Mouse (Mus musculus): ENCODE measurements around the gene Nrxn3. TPM values are rescaled to one million over a fixed set of nuclear protein-coding genes. Genes with fewer than 3 reads are reported as not detected.

The Nrxn3 gene
- polyA plus RNA-seq, 1 experiment from 2014 or later = 1.4 TPM

- Histone ChIP-seq H3K27me3 (replicated peaks; ENCODE audit: control insufficient read depth, insufficient read depth, low read length) (no peaks in the 10 kb centered on the region), H3K9ac (ENCODE audit: low read depth, low read length) (no peak overlapping the region), H3K4me1 (ENCODE audit: control insufficient read depth, insufficient read depth, low read length) (no peaks in the 10 kb centered on the region), H3K36me3 (ENCODE audit: control insufficient read depth, insufficient read depth, low read length) (no peaks in the 10 kb centered on the region), H3K4me3 (ENCODE audit: low read length) (no peak overlapping the region), H3K4me2 (ENCODE audit: low read depth, low read length) (no peak overlapping the region), H3K27ac (ENCODE audit: low read length) (no peak overlapping the region), H3K9me3 (ENCODE audit: control insufficient read depth, low read length) (no peaks in the 10 kb centered on the region)
- WGBS = 92% methylated on average over 1 of the region's 1 CpGs
- ATAC-seq = no peak
Measured at GRCm38 (mm10) chr12:89884576-89884975, 1161.9 kb downstream of the Nrxn3 start.

DNA sequence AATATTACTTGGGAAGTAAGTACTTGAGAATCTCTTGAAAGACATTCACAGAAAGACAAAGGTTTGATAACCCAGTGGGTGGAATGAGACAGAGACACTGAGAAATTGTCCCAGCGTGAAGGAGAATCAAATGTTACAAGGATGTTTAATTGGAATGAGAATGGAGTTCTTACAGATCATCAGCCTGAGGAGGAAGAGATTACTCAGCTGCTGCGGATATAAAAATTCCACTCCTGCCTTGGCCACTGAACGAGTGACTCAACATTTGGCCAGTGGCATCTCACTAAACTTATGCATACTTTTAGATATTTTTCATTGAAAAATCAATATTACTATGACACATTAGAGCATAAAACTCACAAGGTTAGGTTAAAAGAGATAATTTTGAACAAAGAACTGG is 1166.0 kb downstream of the Nrxn3 start:
- Histone ChIP-seq H3K4me3 (ENCODE audit: low read length) (no peak overlapping the region), H3K36me3 (ENCODE audit: control insufficient read depth, insufficient read depth, low read length) (no peaks in the 10 kb centered on the region), H3K27ac (ENCODE audit: low read length) (no peak overlapping the region), H3K27me3 (replicated peaks; ENCODE audit: control insufficient read depth, insufficient read depth, low read length) (no peaks in the 10 kb centered on the region), H3K9me3 (ENCODE audit: control insufficient read depth, low read length) (no peaks in the 10 kb centered on the region), H3K4me1 (ENCODE audit: control insufficient read depth, insufficient read depth, low read length) (no peaks in the 10 kb centered on the region), H3K4me2 (ENCODE audit: low read depth, low read length) (no peak overlapping the region), H3K9ac (ENCODE audit: low read depth, low read length) (no peak overlapping the region)
- ATAC-seq = no peak
- WGBS = 81% methylated on average over 3 of the region's 3 CpGs

GRCm38 (mm10) chr12:89896901-89897300 is 1174.2 kb downstream of the Nrxn3 start:
- no peak overlapping the region for H3K9ac ChIP-seq (ENCODE audit: low read depth, low read length)
- no peaks in the 10 kb centered on the region for H3K4me1 ChIP-seq (ENCODE audit: control insufficient read depth, insufficient read depth, low read length)
- WGBS = 76% methylated on average over 2 of the region's 2 CpGs
- H3K9me3 ChIP-seq (ENCODE audit: control insufficient read depth, low read length) = no peaks in the 10 kb centered on the region
- H3K27ac ChIP-seq (ENCODE audit: low read length) = no peak overlapping the region
- H3K27me3 ChIP-seq (replicated peaks; ENCODE audit: control insufficient read depth, insufficient read depth, low read length) = no peaks in the 10 kb centered on the region
- H3K36me3 ChIP-seq (ENCODE audit: control insufficient read depth, insufficient read depth, low read length) = no peaks in the 10 kb centered on the region
- H3K4me2 ChIP-seq (ENCODE audit: low read depth, low read length) = no peak overlapping the region
- H3K4me3 ChIP-seq (ENCODE audit: low read length) = no peak overlapping the region
- ATAC-seq = no peak

DNA sequence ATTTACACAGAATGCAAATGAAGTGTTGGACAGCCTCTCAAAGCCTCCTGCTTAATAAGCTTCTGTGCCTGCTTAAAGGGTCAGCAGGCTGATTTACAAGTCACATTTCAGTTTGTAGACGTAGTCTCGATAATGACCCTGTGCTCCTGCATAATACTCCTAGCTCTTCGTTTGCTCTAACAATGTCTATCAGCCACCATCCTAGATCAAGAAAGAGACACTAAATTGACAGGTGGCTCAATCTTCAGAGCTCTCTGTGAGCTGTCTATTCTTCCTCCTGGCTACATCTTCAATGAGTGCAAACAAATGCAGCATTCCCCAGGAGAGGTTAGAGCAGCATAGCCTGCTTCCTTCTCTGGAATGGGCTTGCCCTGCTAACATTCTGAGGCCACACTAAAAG is 1186.9 kb downstream of the Nrxn3 start:
- no peak for ATAC-seq
- Histone ChIP-seq H3K9ac (ENCODE audit: low read depth, low read length) (no peak overlapping the region), H3K4me1 (ENCODE audit: control insufficient read depth, insufficient read depth, low read length) (no peaks in the 10 kb centered on the region), H3K4me3 (ENCODE audit: low read length) (no peak overlapping the region), H3K9me3 (ENCODE audit: control insufficient read depth, low read length) (no peaks in the 10 kb centered on the region), H3K27ac (ENCODE audit: low read length) (no peak overlapping the region), H3K36me3 (ENCODE audit: control insufficient read depth, insufficient read depth, low read length) (no peaks in the 10 kb centered on the region), H3K4me2 (ENCODE audit: low read depth, low read length) (no peak overlapping the region), H3K27me3 (replicated peaks; ENCODE audit: control insufficient read depth, insufficient read depth, low read length) (no peaks in the 10 kb centered on the region)
- WGBS = 69% methylated on average over 3 of the region's 3 CpGs

GRCm38 (mm10) chr12:89918138-89918829 is 1195.6 kb downstream of the Nrxn3 start:
- H3K27ac ChIP-seq (ENCODE audit: low read length) = no peak overlapping the region
- no peaks in the 10 kb centered on the region for H3K36me3 ChIP-seq (ENCODE audit: control insufficient read depth, insufficient read depth, low read length)
- H3K4me3 ChIP-seq (ENCODE audit: low read length) = no peak overlapping the region
- H3K4me2 ChIP-seq (ENCODE audit: low read depth, low read length) = no peak overlapping the region
- no peak for ATAC-seq
- 71% methylated on average over 8 of the region's 8 CpGs for WGBS
- H3K4me1 ChIP-seq (ENCODE audit: control insufficient read depth, insufficient read depth, low read length) = no peaks in the 10 kb centered on the region
- H3K27me3 ChIP-seq (replicated peaks; ENCODE audit: control insufficient read depth, insufficient read depth, low read length) = no peaks in the 10 kb centered on the region
- no peaks in the 10 kb centered on the region for H3K9me3 ChIP-seq (ENCODE audit: control insufficient read depth, low read length)
- H3K9ac ChIP-seq (ENCODE audit: low read depth, low read length) = no peak overlapping the region

DNA sequence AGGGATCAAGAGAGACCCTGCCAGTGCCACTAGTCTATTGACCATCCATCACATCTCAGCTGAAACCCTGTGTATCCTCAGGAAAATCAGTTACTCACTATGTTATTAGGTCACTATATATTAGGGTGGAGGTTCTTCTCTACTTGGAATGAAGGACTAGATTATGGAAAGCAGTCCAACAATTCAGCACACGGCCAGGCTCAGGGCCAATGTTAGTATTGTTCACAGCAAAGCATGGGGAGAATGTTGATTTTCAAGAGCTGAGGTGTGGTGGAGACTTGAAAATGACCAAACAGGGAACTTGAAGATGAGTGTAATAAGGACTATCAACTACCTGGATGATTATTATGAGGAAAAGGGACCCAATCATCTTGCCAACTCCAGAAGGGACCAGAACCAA is 1209.7 kb downstream of the Nrxn3 start:
- WGBS = 87% methylated on average over 1 of the region's 1 CpGs
- no peak for ATAC-seq
- no peaks in the 10 kb centered on the region for H3K4me1 ChIP-seq (ENCODE audit: control insufficient read depth, insufficient read depth, low read length)
- no peaks in the 10 kb centered on the region for H3K9me3 ChIP-seq (ENCODE audit: control insufficient read depth, low read length)
- H3K36me3 ChIP-seq (ENCODE audit: control insufficient read depth, insufficient read depth, low read length) = no peaks in the 10 kb centered on the region
- no peak overlapping the region for H3K4me3 ChIP-seq (ENCODE audit: low read length)
- no peak overlapping the region for H3K9ac ChIP-seq (ENCODE audit: low read depth, low read length)
- H3K27ac ChIP-seq (ENCODE audit: low read length) = no peak overlapping the region
- no peak overlapping the region for H3K4me2 ChIP-seq (ENCODE audit: low read depth, low read length)
- H3K27me3 ChIP-seq (replicated peaks; ENCODE audit: control insufficient read depth, insufficient read depth, low read length) = no peaks in the 10 kb centered on the region

- Histone ChIP-seq H3K4me2 (ENCODE audit: low read depth, low read length) (no peak overlapping the region), H3K4me3 (ENCODE audit: low read length) (no peak overlapping the region), H3K27me3 (replicated peaks; ENCODE audit: control insufficient read depth, insufficient read depth, low read length) (no peaks in the 10 kb centered on the region), H3K9me3 (ENCODE audit: control insufficient read depth, low read length) (no peaks in the 10 kb centered on the region), H3K9ac (ENCODE audit: low read depth, low read length) (no peak overlapping the region), H3K36me3 (ENCODE audit: control insufficient read depth, insufficient read depth, low read length) (no peaks in the 10 kb centered on the region), H3K27ac (ENCODE audit: low read length) (no peak overlapping the region), H3K4me1 (ENCODE audit: control insufficient read depth, insufficient read depth, low read length) (no peaks in the 10 kb centered on the region)
- no peak for ATAC-seq
- WGBS = 80% methylated on average over 5 of the region's 5 CpGs
Measured at GRCm38 (mm10) chr12:89933630-89934029, 1211.0 kb downstream of the Nrxn3 start.

- no peaks in the 10 kb centered on the region for H3K36me3 ChIP-seq (ENCODE audit: control insufficient read depth, insufficient read depth, low read length)
- H3K9ac ChIP-seq (ENCODE audit: low read depth, low read length) = no peak overlapping the region
- no peak overlapping the region for H3K4me2 ChIP-seq (ENCODE audit: low read depth, low read length)
- H3K27me3 ChIP-seq (replicated peaks; ENCODE audit: control insufficient read depth, insufficient read depth, low read length) = no peaks in the 10 kb centered on the region
- H3K9me3 ChIP-seq (ENCODE audit: control insufficient read depth, low read length) = no peaks in the 10 kb centered on the region
- 63% methylated on average over 2 of the region's 2 CpGs for WGBS
- no peak for ATAC-seq
- H3K4me1 ChIP-seq (ENCODE audit: control insufficient read depth, insufficient read depth, low read length) = no peaks in the 10 kb centered on the region
- H3K27ac ChIP-seq (ENCODE audit: low read length) = no peak overlapping the region
- H3K4me3 ChIP-seq (ENCODE audit: low read length) = no peak overlapping the region
Measured at GRCm38 (mm10) chr12:89940746-89941145, 1218.1 kb downstream of the Nrxn3 start.

DNA sequence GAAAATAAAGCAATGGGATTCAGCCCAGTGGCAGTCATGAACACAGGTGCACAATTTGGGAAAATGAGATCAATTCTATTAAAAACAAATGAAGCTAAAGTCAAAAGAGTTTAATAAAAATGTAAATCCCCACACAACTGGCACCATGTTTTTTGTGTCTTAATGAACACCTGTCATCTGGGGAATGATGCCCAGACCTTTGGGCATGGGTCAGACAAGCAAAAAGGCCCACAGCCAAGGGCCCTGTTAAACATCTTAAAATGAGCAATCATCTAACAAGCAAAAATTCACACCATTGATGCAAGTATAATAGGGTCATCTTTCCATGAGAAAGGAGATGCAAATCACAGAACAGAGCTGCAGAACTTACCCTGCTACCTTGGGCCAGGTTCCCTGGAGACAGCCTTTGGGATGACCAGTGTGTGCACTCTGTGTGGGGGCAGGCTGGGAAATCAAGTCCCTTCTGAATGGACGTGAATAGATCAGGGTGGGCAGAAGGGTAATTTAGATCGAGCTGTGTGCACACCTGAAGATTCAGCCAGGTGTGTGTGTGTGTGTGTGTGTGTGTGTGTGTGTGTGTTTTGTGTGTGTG is 1223.3 kb downstream of the Nrxn3 start:
- 79% methylated on average over 2 of the region's 2 CpGs for WGBS
- Histone ChIP-seq H3K27me3 (replicated peaks; ENCODE audit: control insufficient read depth, insufficient read depth, low read length) (no peaks in the 10 kb centered on the region), H3K4me3 (ENCODE audit: low read length) (no peak overlapping the region), H3K27ac (ENCODE audit: low read length) (no peak overlapping the region), H3K36me3 (ENCODE audit: control insufficient read depth, insufficient read depth, low read length) (no peaks in the 10 kb centered on the region), H3K9ac (ENCODE audit: low read depth, low read length) (no peak overlapping the region), H3K4me1 (ENCODE audit: control insufficient read depth, insufficient read depth, low read length) (no peaks in the 10 kb centered on the region), H3K9me3 (ENCODE audit: control insufficient read depth, low read length) (no peaks in the 10 kb centered on the region), H3K4me2 (ENCODE audit: low read depth, low read length) (no peak overlapping the region)
- ATAC-seq = no peak

- H3K27ac ChIP-seq (ENCODE audit: low read length) = no peak overlapping the region
- H3K4me1 ChIP-seq (ENCODE audit: control insufficient read depth, insufficient read depth, low read length) = no peaks in the 10 kb centered on the region
- H3K27me3 ChIP-seq (replicated peaks; ENCODE audit: control insufficient read depth, insufficient read depth, low read length) = no peaks in the 10 kb centered on the region
- H3K9ac ChIP-seq (ENCODE audit: low read depth, low read length) = no peak overlapping the region
- no peak for ATAC-seq
- H3K9me3 ChIP-seq (ENCODE audit: control insufficient read depth, low read length) = no peaks in the 10 kb centered on the region
- no peaks in the 10 kb centered on the region for H3K36me3 ChIP-seq (ENCODE audit: control insufficient read depth, insufficient read depth, low read length)
- no peak overlapping the region for H3K4me2 ChIP-seq (ENCODE audit: low read depth, low read length)
- 59% methylated on average over 5 of the region's 5 CpGs for WGBS
- H3K4me3 ChIP-seq (ENCODE audit: low read length) = no peak overlapping the region
Measured at GRCm38 (mm10) chr12:89946522-89946921, 1223.8 kb downstream of the Nrxn3 start.
